Mouse (Mus musculus): ENCODE results near the gene Brinp2. TPM values are rescaled to one million over a fixed set of nuclear protein-coding genes. Genes with fewer than 3 reads are reported as not detected.

Brinp2 gene
- total RNA-seq, 2 experiments from 2014 or later: 2.1 to 5.9 TPM

- ATAC-seq (replicated peaks; ENCODE audit: low FRiP score, poor library complexity, severe bottlenecking): peak; percentile 19; the same call in 1 of the 2 replicates
Observed at GRCm38 (mm10) chr1:158238722-158239121, 117.4 kb downstream of the Brinp2 start.

- peak; percentile 77 for ATAC-seq (replicated peaks; ENCODE audit: low FRiP score, poor library complexity, severe bottlenecking)
Observed at GRCm38 (mm10) chr1:158228687-158229224, 127.4 kb downstream of the Brinp2 start.

- no peak for ATAC-seq (replicated peaks; ENCODE audit: low FRiP score, poor library complexity, severe bottlenecking)
Observed at GRCm38 (mm10) chr1:158227239-158227638, 128.9 kb downstream of the Brinp2 start.

- no peak for ATAC-seq (replicated peaks; ENCODE audit: low FRiP score, poor library complexity, severe bottlenecking)
Observed at GRCm38 (mm10) chr1:158226689-158227088, 129.4 kb downstream of the Brinp2 start.

- no peak for ATAC-seq (replicated peaks; ENCODE audit: low FRiP score, poor library complexity, severe bottlenecking)
Observed at GRCm38 (mm10) chr1:158221048-158221447, 135.1 kb downstream of the Brinp2 start.

GRCm38 (mm10) chr1:158220148-158220547 is 136.0 kb downstream of the Brinp2 start:
- ATAC-seq (replicated peaks; ENCODE audit: low FRiP score, poor library complexity, severe bottlenecking): no peak

GRCm38 (mm10) chr1:158218750-158219149 is 137.4 kb downstream of the Brinp2 start:
- 0 out of 2 replicates have a peak, but pooled peaks have one; percentile 38 for ATAC-seq (replicated peaks; ENCODE audit: low FRiP score, poor library complexity, severe bottlenecking)

- no peak for ATAC-seq (replicated peaks; ENCODE audit: low FRiP score, poor library complexity, severe bottlenecking)
Observed at GRCm38 (mm10) chr1:158218294-158218693, 137.8 kb downstream of the Brinp2 start.

- ATAC-seq (replicated peaks; ENCODE audit: low FRiP score, poor library complexity, severe bottlenecking): no peak
Observed at GRCm38 (mm10) chr1:158215581-158215980, 140.5 kb downstream of the Brinp2 start.

GRCm38 (mm10) chr1:158214743-158215142 is 141.4 kb downstream of the Brinp2 start:
- ATAC-seq (replicated peaks; ENCODE audit: low FRiP score, poor library complexity, severe bottlenecking): peak; percentile 76

GRCm38 (mm10) chr1:158213736-158214135 is 142.4 kb downstream of the Brinp2 start:
- no peak for ATAC-seq (replicated peaks; ENCODE audit: low FRiP score, poor library complexity, severe bottlenecking)

GRCm38 (mm10) chr1:158207620-158208019 is 148.5 kb downstream of the Brinp2 start:
- ATAC-seq (replicated peaks; ENCODE audit: low FRiP score, poor library complexity, severe bottlenecking): peak; percentile 87

GRCm38 (mm10) chr1:158202932-158203331 is 153.2 kb downstream of the Brinp2 start:
- no peak for ATAC-seq (replicated peaks; ENCODE audit: low FRiP score, poor library complexity, severe bottlenecking)

Other genes with a start within 250 kb of the Brinp2 start
- gene Astn1, start 5.9 kb upstream of the Brinp2 start, total RNA-seq (2015; ENCODE audit: low replicate concordance): not detected in 2 replicates
- gene Astn1, start 5.9 kb upstream of the Brinp2 start, total RNA-seq (2017; ENCODE audit: low replicate concordance): not detected in 2 replicates